Mouse (Mus musculus) thymus, adult 2 months (tissue): ENCODE measurements around the gene Rnf227. TPM values are rescaled to one million over a fixed set of nuclear protein-coding genes. Genes with fewer than 3 reads are reported as not detected.

Experiments used
- DNase-seq: peaks from one replicate; pipeline ENCODE4 v3.0.0; 2021
- H3K27ac ChIP-seq: fragments of 200-500 bp; 2 replicates; pipeline ENCODE4 v1.5.1; 2012; ENCODE audit warnings: low read length, control low read depth; ENCODE audit not compliant: control insufficient read depth, insufficient read depth
- H3K27me3 ChIP-seq: fragments of 200-500 bp; 2 replicates; pipeline ENCODE4 v1.6.1; 2012; ENCODE audit warnings: mild to moderate bottlenecking, low read length, moderate library complexity, mixed read lengths; ENCODE audit not compliant: control insufficient read depth, insufficient read depth
- H3K36me3 ChIP-seq: fragments of 200-500 bp; 2 replicates; pipeline ENCODE4 v1.6.1; 2012; ENCODE audit warnings: mild to moderate bottlenecking, low read length, moderate library complexity; ENCODE audit not compliant: control insufficient read depth, insufficient read depth
- H3K4me1 ChIP-seq: fragments of 200-500 bp; replicated peaks from 2 replicates; pipeline ENCODE4 v1.6.1; 2012; ENCODE audit warnings: low read length; ENCODE audit not compliant: control insufficient read depth, insufficient read depth
- H3K4me3 ChIP-seq: fragments of 200-500 bp; 2 replicates; pipeline ENCODE4 v1.5.1; 2012; ENCODE audit warnings: mild to moderate bottlenecking, low read length, control low read depth, moderate library complexity; ENCODE audit not compliant: control insufficient read depth, insufficient read depth
- CTCF ChIP-seq: fragments of 200-500 bp; IDR thresholded peaks from 2 replicates; pipeline ENCODE4 v1.5.1; 2012; ENCODE audit warnings: mild to moderate bottlenecking, control low read depth, low read length, moderate library complexity, borderline replicate concordance; ENCODE audit not compliant: control insufficient read depth, poor library complexity, insufficient read depth; ENCODE audit errors: extremely low read depth
- POLR2A ChIP-seq: fragments of 200-500 bp; IDR thresholded peaks from 2 replicates; pipeline ENCODE4 v1.6.1; 2012; ENCODE audit warnings: mild to moderate bottlenecking, low read length, control low read depth, moderate library complexity; ENCODE audit not compliant: control insufficient read depth, poor library complexity, insufficient read depth; ENCODE audit errors: extremely low read depth
- WGBS: fragments of 180-500 bp; shearing (Covaris S2); methylation state at CpG from one replicate; pipeline ENCODE4 v1.1.7; 2018; 5-methylcytosine and 5-hydroxymethylcytosine counted together
- polyA plus RNA-seq: library from polyadenylated mRNA; depleted of rRNA; stranded (reverse); fragments of >200 nt; gene quantifications from 2 replicates; pipeline ENCODE4 v1.2.3, GENCODE M21; 2012; rRNA removed

Gene Rnf227
- polyA plus RNA-seq, 1 experiment = 4.1 TPM

DNA sequence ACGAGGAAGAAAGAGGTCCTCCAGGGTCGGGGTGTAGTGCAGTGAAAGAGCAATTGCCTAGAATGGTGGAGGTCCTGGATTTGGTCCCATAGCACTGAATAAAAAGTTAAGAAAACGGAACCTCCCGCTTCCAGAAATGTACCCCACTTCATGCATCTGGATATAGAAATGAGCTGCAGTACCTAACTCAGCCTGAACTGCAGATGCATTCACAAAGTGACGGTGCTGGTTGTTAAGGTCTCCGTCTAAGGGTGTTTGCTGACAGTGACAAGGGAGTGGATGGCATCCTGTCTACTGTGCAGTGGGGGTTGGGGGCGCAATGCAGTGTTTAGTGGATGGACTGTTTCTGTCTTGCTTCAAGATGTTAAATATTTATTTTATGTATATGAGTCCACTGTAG lies 46.5 kb downstream of the Rnf227 start:
- no peak for TF ChIP-seq CTCF
- Histone ChIP-seq H3K36me3 (no peaks in the 10 kb centered on the region), H3K27ac (no peak overlapping the region), H3K4me3 (no peak overlapping the region), H3K4me1 (no peaks in the 10 kb centered on the region), H3K27me3 (no peaks in the 10 kb centered on the region)
- no peak for DNase-seq
- WGBS = 90% methylated on average over 7 of the region's 7 CpGs

- WGBS = 98% methylated on average over 4 of the region's 4 CpGs
- H3K36me3 ChIP-seq = no peaks in the 10 kb centered on the region
- no peaks in the 10 kb centered on the region for H3K4me1 ChIP-seq
- H3K27ac ChIP-seq = no peak overlapping the region
- no peaks in the 10 kb centered on the region for H3K27me3 ChIP-seq
- TF ChIP-seq CTCF (no peak), POLR2A (no peak)
- DNase-seq = no peak
- no peak overlapping the region for H3K4me3 ChIP-seq
Observed at GRCm38 (mm10) chr11:69388680-69389079, 48.4 kb downstream of the Rnf227 start.

- H3K4me1 ChIP-seq = peaks cover 3% of the 10 kb centered on the region
- no peak overlapping the region for H3K4me3 ChIP-seq
- no peaks in the 10 kb centered on the region for H3K36me3 ChIP-seq
- 75% methylated on average over 14 of the region's 14 CpGs for WGBS
- H3K27me3 ChIP-seq = no peaks in the 10 kb centered on the region
- TF ChIP-seq CTCF = no peak
- no peak for TF ChIP-seq POLR2A
- no peak overlapping the region for H3K27ac ChIP-seq
- DNase-seq = no peak
Observed at GRCm38 (mm10) chr11:69389531-69390399, 49.5 kb downstream of the Rnf227 start.

DNA sequence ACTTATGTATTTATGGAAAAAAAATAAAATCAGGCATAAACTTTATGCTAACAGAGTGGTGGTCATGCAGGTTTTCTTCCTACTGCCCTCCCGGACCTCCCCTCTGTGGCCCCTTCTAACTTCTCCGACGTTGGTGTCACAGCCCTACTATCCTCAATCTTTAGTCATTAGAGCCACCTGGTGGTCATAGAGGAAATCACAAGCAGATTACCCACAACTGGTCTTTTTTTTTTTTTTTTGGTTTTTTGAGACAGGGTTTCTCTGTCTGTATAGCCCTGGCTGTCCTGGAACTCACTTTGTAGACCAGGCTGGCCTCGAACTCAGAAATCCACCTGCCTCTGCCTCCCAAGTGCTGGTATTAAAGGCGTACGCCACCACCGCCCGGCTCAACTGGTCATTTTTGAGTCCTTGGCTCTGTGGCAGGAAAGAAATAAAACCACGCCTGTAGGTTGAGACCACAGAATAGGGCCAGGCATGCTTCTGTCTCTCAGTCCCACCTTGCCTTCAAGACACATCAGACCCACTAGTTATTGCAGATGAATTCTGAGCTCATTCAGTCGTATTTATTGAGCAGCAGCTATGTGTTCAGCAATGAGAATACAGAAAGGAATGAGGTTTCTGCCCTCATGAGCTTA lies 50.3 kb downstream of the Rnf227 start:
- Histone ChIP-seq H3K4me1 (peaks cover 3% of the 10 kb centered on the region), H3K4me3 (no peak overlapping the region), H3K27me3 (no peaks in the 10 kb centered on the region), H3K36me3 (no peaks in the 10 kb centered on the region), H3K27ac (no peak overlapping the region)
- no peak for TF ChIP-seq CTCF
- TF ChIP-seq POLR2A = no peak
- 43% methylated on average over 10 of the region's 10 CpGs for WGBS
- peak; percentile 78 for DNase-seq

Other genes starting within 250 kb of the Rnf227 start
- 28.0 and 29.6 TPM in 2 replicates for gene Per1, start 245.2 kb upstream of the Rnf227 start, polyA plus RNA-seq
- 0.69 and 1.1 TPM in 2 replicates for gene Hes7, start 220.1 kb upstream of the Rnf227 start, polyA plus RNA-seq
- 0.65 and 1.3 TPM in 2 replicates for gene 9130213A22Rik, start 217.9 kb upstream of the Rnf227 start, polyA plus RNA-seq
- gene Aloxe3, start 214.6 kb upstream of the Rnf227 start, polyA plus RNA-seq = 2.0 and 2.5 TPM in 2 replicates
- gene Alox12b, start 183.5 kb upstream of the Rnf227 start, polyA plus RNA-seq = 1.00 and 1.1 TPM in 2 replicates
- gene Alox8, start 142.6 kb upstream of the Rnf227 start, polyA plus RNA-seq = 0.43 and 0.57 TPM in 2 replicates
- 0.26 and 0.40 TPM in 2 replicates for gene Gucy2e, start 103.4 kb upstream of the Rnf227 start, polyA plus RNA-seq
- gene Cntrob, start 16.7 kb upstream of the Rnf227 start, polyA plus RNA-seq = 41.5 and 43.8 TPM in 2 replicates
- 50.6 and 62.5 TPM in 2 replicates for gene Trappc1, start 16.5 kb upstream of the Rnf227 start, polyA plus RNA-seq
- 2.9 and 3.5 TPM in 2 replicates for gene Kcnab3, start 14.2 kb upstream of the Rnf227 start, polyA plus RNA-seq
- gene Chd3, start 28.9 kb downstream of the Rnf227 start, polyA plus RNA-seq = 278 and 280 TPM in 2 replicates
- 139 and 170 TPM in 2 replicates for gene Naa38, start 55.0 kb downstream of the Rnf227 start, polyA plus RNA-seq
- 37.2 and 41.5 TPM in 2 replicates for gene Cyb5d1, start 55.2 kb downstream of the Rnf227 start, polyA plus RNA-seq
- gene Tmem88, start 57.8 kb downstream of the Rnf227 start, polyA plus RNA-seq = 7.3 and 9.3 TPM in 2 replicates
- gene Kdm6b, start 73.2 kb downstream of the Rnf227 start, polyA plus RNA-seq = 61.0 and 77.3 TPM in 2 replicates
- gene Dnah2, start 208.6 kb downstream of the Rnf227 start, polyA plus RNA-seq = 0.28 and 0.39 TPM in 2 replicates
- gene Efnb3, start 219.7 kb downstream of the Rnf227 start, polyA plus RNA-seq = 3.7 and 8.7 TPM in 2 replicates
- gene Wrap53, start 239.8 kb downstream of the Rnf227 start, polyA plus RNA-seq = 41.2 and 48.5 TPM in 2 replicates
- 266 and 303 TPM in 2 replicates for gene Trp53, start 239.9 kb downstream of the Rnf227 start, polyA plus RNA-seq